Mouse (Mus musculus) hindbrain, embryonic 15.5 days (tissue): ENCODE results near the gene Nck1. TPM values are rescaled to one million over a fixed set of nuclear protein-coding genes. Genes with fewer than 3 reads are reported as not detected.

Source experiments
- ATAC-seq: fragments of 200-750 bp; cut with Nextera tagmentation; 2 replicates; pipeline ENCODE4 v1.8.0; 2017; ENCODE audit warnings: low read depth, moderate number of reproducible peaks, moderate TSS enrichment; ENCODE audit not compliant: low FRiP score
- H3K27ac ChIP-seq: fragments of 300-500 bp; sonication (generic); replicated peaks from 2 replicates; pipeline ENCODE4 v1.5.1; 2015; ENCODE audit warnings: mild to moderate bottlenecking, inconsistent platforms
- H3K27me3 ChIP-seq: fragments of 300-500 bp; sonication (generic); 2 replicates; pipeline ENCODE4 v1.6.1; 2015; ENCODE audit warnings: control low read depth, inconsistent platforms
- H3K36me3 ChIP-seq: fragments of 300-500 bp; sonication (generic); 2 replicates; pipeline ENCODE4 v1.6.1; 2015; ENCODE audit warnings: control low read depth, inconsistent platforms
- H3K4me1 ChIP-seq: fragments of 300-500 bp; sonication (generic); replicated peaks from 2 replicates; pipeline ENCODE4 v1.6.1; 2015; ENCODE audit warnings: control low read depth, inconsistent platforms
- H3K4me2 ChIP-seq: fragments of 300-500 bp; sonication (generic); 2 replicates; pipeline ENCODE4 v1.6.1; 2015; ENCODE audit warnings: moderate library complexity, mild to moderate bottlenecking, inconsistent platforms
- H3K4me3 ChIP-seq: fragments of 300-500 bp; sonication (generic); 2 replicates; pipeline ENCODE4 v1.5.1; 2015; ENCODE audit warnings: mild to moderate bottlenecking, inconsistent platforms
- H3K9ac ChIP-seq: fragments of 300-500 bp; sonication (generic); 2 replicates; pipeline ENCODE4 v1.6.1; 2015; ENCODE audit warnings: inconsistent platforms
- H3K9me3 ChIP-seq: fragments of 300-500 bp; sonication (generic); 2 replicates; pipeline ENCODE4 v1.6.1; 2016; ENCODE audit warnings: control low read depth, inconsistent platforms
- WGBS: fragments of 180-500 bp; shearing (Covaris S2); methylation state at CpG from one replicate; pipeline ENCODE4 v1.1.7; 2015; 5-methylcytosine and 5-hydroxymethylcytosine counted together
- polyA plus RNA-seq: library from polyadenylated mRNA; unstranded; fragments of >200 nt; fragmentation: Nextera tagmentation; extraction: Ambion mirVana; gene quantifications from 2 replicates; pipeline ENCODE4 v1.2.1, GENCODE M21; 2015

Nck1 gene
- polyA plus RNA-seq: 55.9 and 58.6 TPM in 2 replicates

GRCm38 (mm10) chr9:100545715-100546593, at the start of gene Nck1:
Gene Nck1, minus strand, starts transcription at chr9:100546134.
- H3K9me3 ChIP-seq: peaks cover 5% of the 10 kb centered on the region; the same call in 1 of the 2 replicates
- ATAC-seq: peak; percentile 100
- under 1% methylated on average over 88 of the region's 93 CpGs for WGBS
- H3K27ac ChIP-seq: peak within 1 kb of the TSS; percentile 95
- H3K4me1 ChIP-seq: peaks cover 23% of the 10 kb centered on the region
- peaks cover 12% of the 10 kb centered on the region for H3K36me3 ChIP-seq
- H3K4me3 ChIP-seq: peak within 1 kb of the TSS; percentile 89
- H3K4me2 ChIP-seq: peak within 1 kb of the TSS; percentile 82
- no peaks in the 10 kb centered on the region for H3K27me3 ChIP-seq
- peak within 1 kb of the TSS; percentile 81 for H3K9ac ChIP-seq

GRCm38 (mm10) chr9:100590462-100590861, 44.5 kb upstream of the Nck1 start:
- no peak overlapping the region for H3K27ac ChIP-seq
- H3K4me2 ChIP-seq: no peak overlapping the region
- H3K4me3 ChIP-seq: no peak overlapping the region
- H3K4me1 ChIP-seq: no peaks in the 10 kb centered on the region
- no peaks in the 10 kb centered on the region for H3K36me3 ChIP-seq
- H3K9me3 ChIP-seq: no peaks in the 10 kb centered on the region
- H3K9ac ChIP-seq: no peak overlapping the region
- no peak for ATAC-seq
- H3K27me3 ChIP-seq: no peaks in the 10 kb centered on the region
- WGBS: 69% methylated on average over 4 of the region's 4 CpGs

GRCm38 (mm10) chr9:100584031-100584430, 38.1 kb upstream of the Nck1 start:
- H3K27me3 ChIP-seq: no peaks in the 10 kb centered on the region
- ATAC-seq: no peak
- H3K4me1 ChIP-seq: peaks cover 17% of the 10 kb centered on the region
- H3K9ac ChIP-seq: no peak overlapping the region
- no peak overlapping the region for H3K4me3 ChIP-seq
- H3K36me3 ChIP-seq: no peaks in the 10 kb centered on the region
- no peaks in the 10 kb centered on the region for H3K9me3 ChIP-seq
- no peak overlapping the region for H3K4me2 ChIP-seq
- no peak overlapping the region for H3K27ac ChIP-seq
- 93% methylated on average over 4 of the region's 4 CpGs for WGBS

- Histone ChIP-seq H3K27ac (no peak overlapping the region; the same call in 1 of the 2 replicates), H3K9me3 (no peaks in the 10 kb centered on the region), H3K36me3 (no peaks in the 10 kb centered on the region), H3K9ac (no peak overlapping the region), H3K4me2 (no peak overlapping the region), H3K4me3 (no peak overlapping the region), H3K27me3 (no peaks in the 10 kb centered on the region), H3K4me1 (peaks cover 17% of the 10 kb centered on the region)
- ATAC-seq: no peak
- 59% methylated on average over 13 of the region's 13 CpGs for WGBS
These were observed 37.1 kb upstream of the Nck1 start for GRCm38 (mm10) chr9:100582883-100583575.

- peak overlapping the region; percentile 12 for H3K27ac ChIP-seq
- H3K4me1 ChIP-seq: peaks cover 17% of the 10 kb centered on the region
- no peaks in the 10 kb centered on the region for H3K36me3 ChIP-seq
These were observed 35.9 kb upstream of the Nck1 start for GRCm38 (mm10) chr9:100581543-100582492.

GRCm38 (mm10) chr9:100580196-100580740, 34.3 kb upstream of the Nck1 start:
- WGBS: 48% methylated on average over 20 of the region's 20 CpGs
- Histone ChIP-seq H3K9ac (no peak overlapping the region), H3K27me3 (no peaks in the 10 kb centered on the region), H3K9me3 (no peaks in the 10 kb centered on the region), H3K4me3 (no peak overlapping the region), H3K36me3 (no peaks in the 10 kb centered on the region), H3K4me1 (peaks cover 17% of the 10 kb centered on the region), H3K27ac (no peak overlapping the region), H3K4me2 (no peak overlapping the region)
- no peak for ATAC-seq

More at GRCm38 (mm10) chr9:100581543-100582492, 35.9 kb upstream of the Nck1 start:
- WGBS: 24% methylated on average over 13 of the region's 13 CpGs
- Histone ChIP-seq H3K4me3 (no peak overlapping the region), H3K9ac (no peak overlapping the region), H3K9me3 (no peaks in the 10 kb centered on the region), H3K4me2 (no peak overlapping the region), H3K27me3 (no peaks in the 10 kb centered on the region)
- ATAC-seq: peak; percentile 59; the same call in 1 of the 2 replicates

GRCm38 (mm10) chr9:100573942-100574341, 28.0 kb upstream of the Nck1 start:
- Histone ChIP-seq H3K4me2 (no peak overlapping the region), H3K36me3 (no peaks in the 10 kb centered on the region), H3K4me3 (no peak overlapping the region), H3K9ac (no peak overlapping the region), H3K9me3 (no peaks in the 10 kb centered on the region), H3K4me1 (peaks cover 18% of the 10 kb centered on the region), H3K27ac (no peak overlapping the region), H3K27me3 (no peaks in the 10 kb centered on the region)
- 47% methylated on average over 5 of the region's 5 CpGs for WGBS
- ATAC-seq: no peak

- ATAC-seq: no peak
- no peaks in the 10 kb centered on the region for H3K9me3 ChIP-seq
- no peak overlapping the region for H3K4me3 ChIP-seq
- no peak overlapping the region for H3K4me2 ChIP-seq
- no peaks in the 10 kb centered on the region for H3K27me3 ChIP-seq
- peaks cover 18% of the 10 kb centered on the region for H3K4me1 ChIP-seq
- no peaks in the 10 kb centered on the region for H3K36me3 ChIP-seq
- WGBS: 61% methylated on average over 2 of the region's 2 CpGs
- no peak overlapping the region for H3K9ac ChIP-seq
- no peak overlapping the region for H3K27ac ChIP-seq
These were observed 27.4 kb upstream of the Nck1 start for GRCm38 (mm10) chr9:100573300-100573699.

GRCm38 (mm10) chr9:100571511-100571910, 25.6 kb upstream of the Nck1 start:
- WGBS: 82% methylated on average over 1 of the region's 1 CpGs

GRCm38 (mm10) chr9:100570626-100571233, 24.8 kb upstream of the Nck1 start, which contains the start of gene Slc35g2:
Gene Slc35g2, minus strand, starts transcription at chr9:100571090.
- WGBS: under 1% methylated on average over 54 of the region's 55 CpGs
- peak within 1 kb of the TSS; percentile 86 for H3K4me2 ChIP-seq
- no peaks in the 10 kb centered on the region for H3K27me3 ChIP-seq

More at GRCm38 (mm10) chr9:100571511-100571910, 25.6 kb upstream of the Nck1 start:
- H3K36me3 ChIP-seq: no peaks in the 10 kb centered on the region
- no peak overlapping the region for H3K9ac ChIP-seq
- no peaks in the 10 kb centered on the region for H3K9me3 ChIP-seq
- peak overlapping the region; percentile 81; the same call in 1 of the 2 replicates for H3K27ac ChIP-seq
- H3K27me3 ChIP-seq: no peaks in the 10 kb centered on the region
- peaks cover 18% of the 10 kb centered on the region for H3K4me1 ChIP-seq
- no peak for ATAC-seq
- H3K4me3 ChIP-seq: peak overlapping the region; percentile 93
- H3K4me2 ChIP-seq: peak overlapping the region; percentile 86

More at GRCm38 (mm10) chr9:100570626-100571233, 24.8 kb upstream of the Nck1 start, which contains the start of gene Slc35g2:
- Histone ChIP-seq H3K4me1 (peaks cover 18% of the 10 kb centered on the region), H3K36me3 (no peaks in the 10 kb centered on the region), H3K9ac (peak within 1 kb of the TSS; percentile 86), H3K9me3 (no peaks in the 10 kb centered on the region), H3K27ac (peak within 1 kb of the TSS; percentile 81), H3K4me3 (peak within 1 kb of the TSS; percentile 93)
- peak; percentile 92 for ATAC-seq
